Mouse (Mus musculus) cortical plate, adult 2 months (tissue): Measurements from ENCODE around the gene Mybpc3.

Experiments used
- CTCF ChIP-seq: fragments of 200-500 bp; IDR thresholded peaks from 2 replicates; pipeline ENCODE4 v1.5.1; 2011; ENCODE audit warnings: mild to moderate bottlenecking, control low read depth, low read length; ENCODE audit not compliant: insufficient read depth; ENCODE audit errors: extremely low read depth
- POLR2A ChIP-seq: fragments of 200-500 bp; IDR thresholded peaks from 2 replicates; pipeline ENCODE4 v1.6.1; 2011; ENCODE audit warnings: mild to moderate bottlenecking, low read length, control low read depth; ENCODE audit not compliant: insufficient read depth; ENCODE audit errors: extremely low read depth

DNA sequence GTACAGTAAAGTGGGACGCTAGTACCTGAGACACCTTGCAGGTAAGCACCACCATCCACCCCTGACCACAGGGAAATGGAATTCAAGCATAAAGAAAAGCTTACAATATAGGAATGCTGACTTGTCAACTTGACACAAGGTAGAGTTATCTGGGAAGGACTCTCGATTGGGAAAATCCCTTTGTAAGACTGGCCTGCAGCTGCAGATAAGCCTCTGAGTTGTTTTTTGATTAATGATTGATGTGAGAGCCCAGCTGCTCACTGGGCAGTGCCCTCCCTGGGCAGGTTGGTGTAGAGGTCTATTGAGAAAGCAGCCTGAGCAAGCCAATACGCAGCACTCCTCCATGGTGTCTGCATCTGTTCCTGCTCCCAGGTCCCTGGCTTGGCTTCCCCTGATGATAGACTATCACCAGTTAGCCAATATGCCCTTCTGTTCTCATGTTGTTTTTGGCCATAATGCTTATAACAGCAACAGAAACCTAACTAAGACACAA, 35.0 kb downstream of the Mybpc3 start:
- TF ChIP-seq POLR2A, result no peak
- no peak for TF ChIP-seq CTCF
